Mouse (Mus musculus): Measurements from ENCODE around the gene E430018J23Rik. TPM values are rescaled to one million over a fixed set of nuclear protein-coding genes. Genes with fewer than 3 reads are reported as not detected.
A peak's percentile ranks its signal among the peaks of the same experiment; 100 is the strongest.

Gene E430018J23Rik
- total and polyA plus RNA-seq, 3 experiments: 2.1 to 2.5 TPM; not detected in 1

DNA sequence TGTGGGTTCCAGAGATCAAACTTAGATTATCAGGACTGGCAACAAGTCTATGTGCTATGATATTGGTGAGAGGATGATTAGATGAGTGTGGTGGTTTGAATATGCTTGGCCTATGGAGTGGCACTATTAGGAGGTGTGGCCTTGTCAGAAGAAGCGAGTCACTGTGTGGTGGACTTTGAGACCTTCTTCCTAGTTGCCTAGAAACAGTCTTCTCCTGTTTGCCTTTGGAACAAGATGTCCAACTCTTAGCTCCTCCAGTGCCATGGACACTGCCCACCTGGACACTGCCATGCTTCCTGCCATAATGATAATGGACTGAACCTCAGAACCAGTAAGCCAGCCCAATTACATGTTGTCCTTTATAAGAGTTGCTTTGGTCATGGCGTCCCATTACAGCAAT lies 32.5 kb upstream of the E430018J23Rik start:
- Histone ChIP-seq H3K27me3 (ENCODE audit: control insufficient read depth in 1 of 2, insufficient read depth in 2 of 2, low read length in 2 of 2) (no peaks in the 10 kb centered on the region), H3K27ac (ENCODE audit: control insufficient read depth, low read depth, low read length) (peak overlapping the region; percentile 75), H3K9ac (ENCODE audit: control insufficient read depth, low read depth, low read length, poor library complexity, severe bottlenecking) (no peak overlapping the region), H3K9me3 (replicated peaks; ENCODE audit: insufficient read depth, low read length) (no peaks in the 10 kb centered on the region), H3K79me2 (ENCODE audit: control insufficient read depth, insufficient read depth, low read length, poor library complexity) (peaks cover 4% of the 10 kb centered on the region; the same call in 1 of the 2 replicates), H3K4me1 (ENCODE audit: control insufficient read depth in 1 of 2, insufficient read depth in 2 of 2, low read length in 2 of 2) (peaks cover 6 to 28% of the 10 kb centered on the region in 2 experiments), H3K4me3 (ENCODE audit: control insufficient read depth in 1 of 2, insufficient read depth in 1 of 2, low read depth in 2 of 2, low read length in 2 of 2) (no peak overlapping the region), H3K36me3 (ENCODE audit: control insufficient read depth in 1 of 2, insufficient read depth in 2 of 2, low read length in 2 of 2) (peaks cover 0 to 24% of the 10 kb centered on the region in 2 experiments; a peak in 2 of 4 replicates)
- peak; percentile 37 for DNase-seq (ENCODE audit: low read depth, low spot score)
- TF ChIP-seq GABPA (IDR thresholded peaks at IDR 0.05; ENCODE audit: low read depth, low read length) (no peak), SIN3A (IDR thresholded peaks at IDR 0.05; ENCODE audit: low read length) (0 out of 2 replicates have a peak, but pooled peaks have one; percentile 27)

- DNase-seq (ENCODE audit: low read depth, low spot score): no peak
- Histone ChIP-seq H3K36me3 (ENCODE audit: control insufficient read depth in 1 of 2, insufficient read depth in 2 of 2, low read length in 2 of 2) (peaks cover 0 to 25% of the 10 kb centered on the region in 2 experiments; a peak in 2 of 4 replicates), H3K27ac (ENCODE audit: control insufficient read depth, low read depth, low read length) (no peak overlapping the region)
These were observed 31.9 kb upstream of the E430018J23Rik start for GRCm38 (mm10) chr7:127425291-127425690.

GRCm38 (mm10) chr7:127422247-127422646 lies 28.8 kb upstream of the E430018J23Rik start:
- Histone ChIP-seq H3K27me3 (ENCODE audit: control insufficient read depth in 1 of 2, insufficient read depth in 2 of 2, low read length in 2 of 2) (no peaks in the 10 kb centered on the region), H3K36me3 (ENCODE audit: control insufficient read depth in 1 of 2, insufficient read depth in 2 of 2, low read length in 2 of 2) (peaks cover 0 to 26% of the 10 kb centered on the region in 2 experiments; a peak in 2 of 4 replicates), H3K79me2 (ENCODE audit: control insufficient read depth, insufficient read depth, low read length, poor library complexity) (peaks cover 4% of the 10 kb centered on the region; the same call in 1 of the 2 replicates), H3K9me3 (replicated peaks; ENCODE audit: insufficient read depth, low read length) (no peaks in the 10 kb centered on the region), H3K9ac (ENCODE audit: control insufficient read depth, low read depth, low read length, poor library complexity, severe bottlenecking) (peak overlapping the region; percentile 57), H3K27ac (ENCODE audit: control insufficient read depth, low read depth, low read length) (peak overlapping the region; percentile 29), H3K4me3 (ENCODE audit: control insufficient read depth in 1 of 2, insufficient read depth in 1 of 2, low read depth in 2 of 2, low read length in 2 of 2) (peak overlapping the region; percentile 69 to 98), H3K4me1 (ENCODE audit: control insufficient read depth in 1 of 2, insufficient read depth in 2 of 2, low read length in 2 of 2) (peaks cover 7 to 28% of the 10 kb centered on the region in 2 experiments)
- DNase-seq (ENCODE audit: low read depth, low spot score): peak; percentile 66
- TF ChIP-seq NRF1 (IDR thresholded peaks at IDR 0.05; ENCODE audit: insufficient read depth, low read depth, low read length, poor library complexity, severe bottlenecking) (0 out of 2 replicates have a peak, but pooled peaks have one; percentile 18), EP300 (IDR thresholded peaks at IDR 0.05; ENCODE audit: low read depth in 1 of 2, low read length in 2 of 2) (no peak), NELFE (IDR thresholded peaks at IDR 0.05; ENCODE audit: low read depth, low read length) (no peak)

More at GRCm38 (mm10) chr7:127425291-127425690, 31.9 kb upstream of the E430018J23Rik start:
- no peaks in the 10 kb centered on the region for H3K9me3 ChIP-seq (replicated peaks; ENCODE audit: insufficient read depth, low read length)
- H3K79me2 ChIP-seq (ENCODE audit: control insufficient read depth, insufficient read depth, low read length, poor library complexity): peaks cover 4% of the 10 kb centered on the region; the same call in 1 of the 2 replicates
- H3K9ac ChIP-seq (ENCODE audit: control insufficient read depth, low read depth, low read length, poor library complexity, severe bottlenecking): no peak overlapping the region
- no peak for TF ChIP-seq GABPA (IDR thresholded peaks at IDR 0.05; ENCODE audit: low read depth, low read length)
- TF ChIP-seq ZKSCAN1 (IDR thresholded peaks at IDR 0.05; ENCODE audit: low read depth, low read length): no peak
- no peak for TF ChIP-seq SMC3 (IDR thresholded peaks at IDR 0.05; ENCODE audit: low read depth, low read length)
- H3K4me1 ChIP-seq (ENCODE audit: control insufficient read depth in 1 of 2, insufficient read depth in 2 of 2, low read length in 2 of 2): peaks cover 7 to 28% of the 10 kb centered on the region in 2 experiments
- no peak overlapping the region for H3K4me3 ChIP-seq (ENCODE audit: control insufficient read depth in 1 of 2, insufficient read depth in 1 of 2, low read depth in 2 of 2, low read length in 2 of 2)
- H3K27me3 ChIP-seq (ENCODE audit: control insufficient read depth in 1 of 2, insufficient read depth in 2 of 2, low read length in 2 of 2): no peaks in the 10 kb centered on the region
